Mouse (Mus musculus): Measurements from ENCODE around the gene Alkbh7.
A peak's percentile ranks its signal among the peaks of the same experiment; 100 is the strongest.

Gene Alkbh7

GRCm38 (mm10) chr17:56986105-56986805 is 10.9 kb upstream of the Alkbh7 start:
- no peak for DNase-seq (ENCODE audit: low spot score in 2 of 2)

DNA sequence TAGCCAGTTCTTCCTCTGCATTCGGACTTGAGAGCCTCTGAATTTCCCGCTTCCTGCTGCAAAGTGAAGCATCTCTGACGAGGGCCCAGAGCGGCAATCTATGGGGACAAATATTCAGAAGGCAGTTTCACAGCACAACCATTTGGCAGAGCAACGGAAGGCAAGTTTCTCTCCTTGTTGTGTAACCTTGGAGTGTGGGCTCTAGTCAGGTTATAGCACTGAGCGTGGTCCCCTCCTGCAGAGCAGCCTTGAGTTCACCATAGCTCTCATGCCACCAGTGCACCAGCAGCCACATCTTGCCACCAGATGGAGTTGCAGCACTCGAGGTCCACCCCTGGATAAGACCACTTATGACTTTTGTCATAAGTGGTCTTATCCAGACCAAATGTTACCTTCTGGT is 8.7 kb upstream of the Alkbh7 start:
- no peak for DNase-seq (ENCODE audit: low spot score in 2 of 2)

DNA sequence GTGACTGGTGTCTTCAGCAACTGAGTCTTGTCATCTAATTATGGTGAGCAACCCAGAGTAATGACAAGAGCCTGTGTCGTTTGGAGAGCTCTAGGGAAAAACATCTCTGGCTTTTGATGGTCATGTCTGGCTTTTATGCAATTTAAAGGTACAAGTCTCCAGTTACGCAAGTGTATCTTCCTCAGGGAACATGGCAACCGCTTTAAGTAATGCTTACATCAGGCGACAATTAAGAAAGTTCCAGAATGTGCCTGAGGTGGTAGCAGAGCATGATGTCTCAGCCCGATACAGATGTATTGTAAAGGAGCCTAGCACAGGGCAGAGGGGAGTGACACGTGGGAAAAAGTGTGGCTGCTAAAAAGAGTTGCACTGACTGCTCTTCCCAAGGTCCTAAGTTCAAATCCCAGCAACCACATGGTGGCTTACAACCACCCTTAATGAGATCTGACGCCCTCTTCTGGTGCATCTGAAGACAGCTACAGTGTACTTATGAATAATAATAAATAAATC is 8.2 kb upstream of the Alkbh7 start:
- no peak for DNase-seq (ENCODE audit: low spot score in 2 of 2)

DNA sequence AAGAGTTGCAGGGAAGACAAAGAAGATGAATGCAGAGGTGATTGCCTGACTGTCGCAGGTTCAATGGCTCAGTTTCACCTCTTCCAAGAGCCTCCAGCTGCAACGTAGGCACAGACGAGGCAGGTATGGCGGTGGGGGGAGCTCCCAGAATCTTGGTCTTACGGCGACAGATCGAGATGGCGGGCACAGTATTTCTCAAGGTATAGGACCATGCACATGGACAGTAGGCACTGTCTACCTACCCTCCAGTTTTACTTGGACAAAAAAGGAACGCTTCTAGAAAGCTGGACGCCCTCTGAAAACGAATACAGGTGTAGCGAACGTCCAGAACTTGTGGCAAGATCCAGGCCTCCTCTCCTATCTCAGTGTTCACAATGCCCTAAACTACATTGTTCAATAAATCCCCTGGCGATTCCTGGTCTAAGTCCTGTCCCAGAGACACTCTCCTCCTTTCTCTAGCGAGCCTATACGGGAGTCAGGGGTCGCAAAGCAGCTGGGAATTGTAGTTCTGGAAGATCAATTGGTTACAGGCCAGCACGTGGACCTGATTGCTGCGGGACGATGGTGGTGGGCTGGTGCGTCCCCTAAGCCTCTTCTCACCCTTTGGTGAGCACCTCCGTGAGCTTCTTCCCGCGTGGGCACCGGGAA is 7.5 kb upstream of the Alkbh7 start:
- no peak for DNase-seq (ENCODE audit: low spot score in 2 of 2)

GRCm38 (mm10) chr17:56990115-56990746 is 6.9 kb upstream of the Alkbh7 start, which contains the start of gene Clpp:
TSS of gene Clpp (plus strand) at chr17:56990305.
- DNase-seq (ENCODE audit: low spot score in 2 of 2): peak; percentile 94 to 95

- no peak for DNase-seq (ENCODE audit: low spot score in 2 of 2)
Observed at GRCm38 (mm10) chr17:56990966-56991365, 6.2 kb upstream of the Alkbh7 start.

- DNase-seq (ENCODE audit: low spot score in 2 of 2): no peak
Observed at GRCm38 (mm10) chr17:56995046-56995445, 2.1 kb upstream of the Alkbh7 start.

- DNase-seq (ENCODE audit: low spot score in 2 of 2): no peak
Observed at GRCm38 (mm10) chr17:56996506-56996905, 633 bp upstream of the Alkbh7 start.

- DNase-seq (ENCODE audit: low spot score in 2 of 2): no peak
Observed at GRCm38 (mm10) chr17:56999414-56999813, 2.3 kb downstream of the Alkbh7 start.

DNA sequence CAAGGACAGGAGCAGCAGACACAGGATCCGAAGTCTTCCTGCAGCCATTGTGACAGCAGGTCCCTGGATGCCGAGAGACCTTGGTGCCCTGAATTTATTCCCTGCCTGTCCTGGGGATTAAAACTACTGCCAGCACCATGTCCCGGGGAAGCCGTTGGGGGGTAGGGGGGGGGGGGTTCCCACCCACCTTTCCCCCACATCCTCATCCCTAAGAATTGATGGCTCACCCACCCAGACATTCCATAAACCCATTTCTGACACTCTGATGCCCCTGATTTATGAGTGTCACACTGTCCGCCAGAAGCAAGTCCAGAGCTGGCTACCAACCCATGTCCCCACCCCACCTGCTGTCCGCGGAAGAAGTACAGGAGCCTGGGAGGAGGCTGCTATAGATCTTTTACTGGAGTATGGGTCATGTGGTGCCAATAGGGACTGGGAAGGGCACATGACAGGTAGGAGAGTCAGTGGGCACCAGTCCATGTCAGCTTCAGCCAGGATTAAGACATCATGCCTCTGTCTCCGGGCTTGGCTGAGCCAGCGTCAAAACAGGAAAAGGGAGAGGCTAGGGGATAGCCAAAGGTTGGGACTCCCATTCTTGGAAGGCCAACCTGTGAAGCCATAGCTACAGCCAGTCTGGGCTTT is 3.0 kb downstream of the Alkbh7 start, which contains the start of gene Pspn:
TSS of gene Pspn (minus strand) at position 51 of the 642 bp plus-strand sequence.
- DNase-seq (ENCODE audit: low spot score in 2 of 2): no peak

GRCm38 (mm10) chr17:57001228-57001627 is 4.1 kb downstream of the Alkbh7 start:
- DNase-seq (ENCODE audit: low spot score in 2 of 2): no peak

DNA sequence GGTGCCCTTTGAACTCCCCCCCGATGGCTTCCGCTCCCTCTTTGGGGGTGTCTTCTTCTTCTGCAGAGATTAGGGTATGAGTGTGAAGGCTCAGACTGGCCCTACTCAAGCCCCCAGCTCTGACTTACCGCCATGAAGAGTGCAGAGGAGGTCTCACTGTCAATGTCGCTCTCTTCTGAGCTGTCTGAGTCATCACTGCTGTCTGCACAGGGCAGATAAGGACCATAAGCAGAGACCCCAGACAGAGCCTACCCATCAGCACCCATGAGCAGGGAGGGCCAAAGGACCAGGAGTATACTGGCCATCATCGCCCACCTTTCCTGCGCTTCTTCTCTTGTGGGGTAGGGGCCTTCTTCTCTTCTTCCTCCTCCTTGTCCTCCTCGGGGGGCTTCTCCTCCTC is 6.9 kb downstream of the Alkbh7 start:
- no peak for DNase-seq (ENCODE audit: low spot score in 2 of 2)

DNA sequence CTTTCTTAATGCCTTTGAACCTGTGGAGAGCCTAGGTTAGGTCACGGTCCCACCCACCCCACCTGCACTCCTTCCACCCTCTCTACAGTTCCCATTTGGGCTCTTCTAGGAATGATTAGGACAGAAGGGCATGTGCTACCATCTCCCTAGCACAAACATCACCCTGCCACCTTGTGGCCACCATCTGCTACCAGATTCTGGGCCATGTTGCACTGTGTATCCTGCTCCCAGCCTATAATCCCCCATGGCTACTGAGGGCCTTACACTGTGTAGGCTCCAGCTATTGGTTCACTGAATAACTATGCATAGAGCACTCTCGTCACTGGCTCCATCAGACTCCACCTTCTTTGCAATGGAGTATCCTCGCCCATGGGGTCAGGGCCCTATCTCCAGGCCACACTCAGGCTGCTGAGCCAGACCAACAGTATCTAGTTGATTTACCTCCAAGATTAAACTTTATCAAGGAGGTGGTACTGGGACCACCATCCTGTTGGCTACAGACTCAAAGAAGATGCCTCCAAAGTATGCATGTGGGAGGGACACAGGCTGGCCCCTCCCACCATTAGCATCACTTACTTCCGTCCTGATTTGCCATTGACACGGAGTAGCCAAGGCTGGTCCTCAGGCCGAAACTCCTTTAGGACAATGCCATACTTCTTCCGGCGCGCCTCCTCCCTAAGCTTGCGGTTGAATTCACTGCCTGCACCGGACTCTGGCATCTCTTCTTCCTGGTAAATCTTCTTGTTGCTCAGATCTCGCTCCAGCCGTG is 10.2 kb downstream of the Alkbh7 start:
- no peak for DNase-seq (ENCODE audit: low spot score in 2 of 2)

- DNase-seq (ENCODE audit: low spot score in 2 of 2): no peak
Observed at GRCm38 (mm10) chr17:57010911-57011235, 13.7 kb downstream of the Alkbh7 start.

GRCm38 (mm10) chr17:57011236-57012141 is 14.3 kb downstream of the Alkbh7 start, which contains the start of the genes Gtf2f1 and Gm17949:
TSS of gene Gtf2f1 (minus strand) at chr17:57011288.
TSS of gene Gm17949 (plus strand) at chr17:57011469.
- DNase-seq (ENCODE audit: low spot score in 2 of 2): peak; percentile 90 to 91

GRCm38 (mm10) chr17:57012245-57012795 is 15.2 kb downstream of the Alkbh7 start:
- no peak for DNase-seq (ENCODE audit: low spot score in 2 of 2)

DNA sequence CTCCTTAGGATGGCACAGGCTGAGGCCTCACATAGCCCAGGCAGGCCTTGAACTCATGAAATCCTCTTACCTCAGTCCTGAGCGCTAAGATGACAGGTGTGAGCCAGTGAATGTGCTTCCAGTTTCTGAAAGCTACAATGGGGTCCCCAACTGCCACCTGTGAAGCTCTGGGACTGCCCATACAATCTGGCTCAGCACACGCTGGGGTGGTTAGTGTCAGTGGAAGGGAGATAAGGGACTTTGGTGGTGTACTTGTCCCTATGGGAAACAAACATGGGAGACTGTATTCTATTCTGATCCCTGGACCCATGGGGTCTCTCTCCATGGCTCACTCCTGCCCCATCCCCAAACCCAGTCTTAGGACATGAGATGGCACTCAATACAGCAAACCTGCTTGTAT is 22.6 kb downstream of the Alkbh7 start:
- DNase-seq (ENCODE audit: low spot score in 2 of 2): no peak

- no peak for DNase-seq (ENCODE audit: low spot score in 2 of 2)
Observed at GRCm38 (mm10) chr17:57020960-57021359, 23.8 kb downstream of the Alkbh7 start.

DNA sequence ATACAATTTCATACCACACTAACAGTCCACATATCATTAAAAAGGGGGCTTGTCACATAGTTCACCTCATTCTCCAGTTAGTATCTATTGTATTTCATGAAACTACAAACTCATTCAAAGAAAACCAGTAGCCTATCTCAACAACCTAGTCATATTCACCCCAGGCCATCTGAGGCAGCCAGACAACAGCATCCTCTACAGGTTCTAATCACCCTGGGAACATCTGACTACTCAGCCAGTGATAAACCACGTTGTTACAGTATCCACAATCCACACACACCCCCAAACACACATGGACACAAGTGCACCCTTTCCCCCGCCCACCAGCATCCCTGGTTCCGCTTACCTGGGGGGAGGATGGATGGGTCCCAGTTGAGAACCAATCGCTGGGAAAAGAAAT is 30.3 kb downstream of the Alkbh7 start:
- no peak for DNase-seq (ENCODE audit: low spot score in 2 of 2)

DNA sequence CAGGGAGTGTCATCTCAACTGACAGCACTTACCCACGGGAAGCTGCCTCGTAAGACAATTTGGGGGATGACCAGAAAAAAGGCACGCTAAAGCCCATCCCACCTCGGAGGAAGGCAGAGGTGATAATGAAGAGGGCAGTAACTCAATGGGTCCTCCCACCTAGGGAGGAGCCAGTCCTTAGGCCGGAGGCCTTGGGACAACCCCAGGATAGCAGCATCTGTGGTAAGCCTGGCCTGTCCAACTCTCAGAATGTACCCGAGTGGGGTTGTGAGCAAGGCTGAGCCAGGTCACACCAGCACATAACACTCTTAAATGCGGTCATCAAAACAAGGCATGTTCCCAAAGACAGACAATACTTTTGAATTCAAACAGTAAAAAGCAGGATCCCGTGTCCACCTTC is 32.6 kb downstream of the Alkbh7 start:
- no peak for DNase-seq (ENCODE audit: low spot score in 2 of 2)
